Mouse (Mus musculus) liver, embryonic 15.5 days (tissue): Measurements from ENCODE around the gene Colq. TPM values are rescaled to one million over a fixed set of nuclear protein-coding genes. Genes with fewer than 3 reads are reported as not detected.

Experiments used
- ATAC-seq: fragments of 200-750 bp; cut with Nextera tagmentation; 2 replicates; pipeline ENCODE4 v1.8.0; 2017; ENCODE audit warnings: moderate number of reproducible peaks, mild to moderate bottlenecking, moderate library complexity; ENCODE audit not compliant: insufficient read depth
- H3K27ac ChIP-seq: fragments of 300-500 bp; sonication (generic); replicated peaks from 2 replicates; pipeline ENCODE4 v1.5.1; 2015; ENCODE audit warnings: mild to moderate bottlenecking, inconsistent platforms
- H3K27me3 ChIP-seq: fragments of 300-500 bp; sonication (generic); 2 replicates; pipeline ENCODE4 v1.6.1; 2015; ENCODE audit warnings: mild to moderate bottlenecking, inconsistent platforms
- H3K36me3 ChIP-seq: fragments of 300-500 bp; sonication (generic); replicated peaks from 2 replicates; pipeline ENCODE4 v1.6.1; 2015; ENCODE audit warnings: moderate library complexity, mild to moderate bottlenecking, inconsistent platforms
- H3K4me1 ChIP-seq: fragments of 300-500 bp; sonication (generic); replicated peaks from 2 replicates; pipeline ENCODE4 v1.6.1; 2015; ENCODE audit warnings: inconsistent platforms
- H3K4me2 ChIP-seq: fragments of 300-500 bp; sonication (generic); 2 replicates; pipeline ENCODE4 v1.6.1; 2015; ENCODE audit warnings: moderate library complexity, mild to moderate bottlenecking, inconsistent platforms
- H3K4me3 ChIP-seq: fragments of 300-500 bp; sonication (generic); replicated peaks from 2 replicates; pipeline ENCODE4 v1.5.1; 2015; ENCODE audit warnings: mild to moderate bottlenecking, inconsistent platforms
- H3K9ac ChIP-seq: fragments of 300-500 bp; sonication (generic); 2 replicates; pipeline ENCODE4 v1.6.1; 2015; ENCODE audit warnings: moderate library complexity, mild to moderate bottlenecking, inconsistent platforms
- H3K9me3 ChIP-seq: fragments of 300-500 bp; sonication (generic); replicated peaks from 2 replicates; pipeline ENCODE4 v1.6.1; 2016; ENCODE audit warnings: inconsistent platforms
- WGBS: fragments of 180-500 bp; shearing (Covaris S2); methylation state at CpG from one replicate; pipeline ENCODE4 v1.1.7; 2015; ENCODE audit warnings: mixed read lengths; ENCODE audit not compliant: insufficient replicate concordance; 5-methylcytosine and 5-hydroxymethylcytosine counted together
- polyA plus RNA-seq: library from polyadenylated mRNA; unstranded; fragments of >200 nt; fragmentation: Nextera tagmentation; extraction: Ambion mirVana; gene quantifications from 2 replicates; pipeline ENCODE4 v1.2.1, GENCODE M21; 2015

The Colq gene
- polyA plus RNA-seq, 1 experiment from 2014 or later: 0.50 TPM

GRCm38 (mm10) chr14:31493901-31494300, 97.2 kb downstream of the Colq start:
- 19% methylated on average over 9 of the region's 9 CpGs for WGBS
- peaks cover 51% of the 10 kb centered on the region for H3K36me3 ChIP-seq

GRCm38 (mm10) chr14:31488055-31488454, 103.1 kb downstream of the Colq start:
- no peak overlapping the region for H3K4me2 ChIP-seq
- H3K27ac ChIP-seq: no peak overlapping the region
- no peak overlapping the region for H3K9ac ChIP-seq
- ATAC-seq: no peak
- H3K27me3 ChIP-seq: no peaks in the 10 kb centered on the region
- no peaks in the 10 kb centered on the region for H3K9me3 ChIP-seq
- 85% methylated on average over 6 of the region's 6 CpGs for WGBS
- peaks cover 7% of the 10 kb centered on the region for H3K4me1 ChIP-seq
- peaks cover 90% of the 10 kb centered on the region for H3K36me3 ChIP-seq
- H3K4me3 ChIP-seq: no peak overlapping the region

More at GRCm38 (mm10) chr14:31493901-31494300, 97.2 kb downstream of the Colq start:
- ATAC-seq: no peak
- peak overlapping the region; percentile 85 for H3K9ac ChIP-seq
- H3K4me3 ChIP-seq: peak overlapping the region; percentile 93
- H3K4me1 ChIP-seq: peaks cover 49% of the 10 kb centered on the region
- H3K27me3 ChIP-seq: no peaks in the 10 kb centered on the region
- no peaks in the 10 kb centered on the region for H3K9me3 ChIP-seq
- H3K4me2 ChIP-seq: peak overlapping the region; percentile 80
- peak overlapping the region; percentile 87 for H3K27ac ChIP-seq

GRCm38 (mm10) chr14:31486465-31486864, 104.7 kb downstream of the Colq start:
- no peak overlapping the region for H3K4me2 ChIP-seq
- no peak overlapping the region for H3K9ac ChIP-seq
- WGBS: 79% methylated on average over 4 of the region's 4 CpGs
- no peak overlapping the region for H3K4me3 ChIP-seq
- no peaks in the 10 kb centered on the region for H3K4me1 ChIP-seq
- H3K9me3 ChIP-seq: no peaks in the 10 kb centered on the region
- peaks cover 92% of the 10 kb centered on the region for H3K36me3 ChIP-seq
- no peak for ATAC-seq
- H3K27me3 ChIP-seq: no peaks in the 10 kb centered on the region
- no peak overlapping the region for H3K27ac ChIP-seq

GRCm38 (mm10) chr14:31482417-31482816, 108.7 kb downstream of the Colq start:
- Histone ChIP-seq H3K27me3 (no peaks in the 10 kb centered on the region), H3K9ac (no peak overlapping the region), H3K4me3 (no peak overlapping the region), H3K9me3 (no peaks in the 10 kb centered on the region), H3K36me3 (peaks cover 96% of the 10 kb centered on the region), H3K27ac (no peak overlapping the region), H3K4me1 (no peaks in the 10 kb centered on the region), H3K4me2 (no peak overlapping the region)
- 65% methylated on average over 5 of the region's 5 CpGs for WGBS
- no peak for ATAC-seq

- Histone ChIP-seq H3K9ac (no peak overlapping the region), H3K27me3 (no peaks in the 10 kb centered on the region), H3K4me3 (no peak overlapping the region), H3K36me3 (0 out of 2 replicates have a peak, but pooled peaks cover 6% of the 10 kb centered on the region), H3K9me3 (no peaks in the 10 kb centered on the region), H3K4me2 (no peak overlapping the region), H3K4me1 (no peaks in the 10 kb centered on the region), H3K27ac (no peak overlapping the region)
- WGBS: 69% methylated on average over 2 of the region's 2 CpGs
- no peak for ATAC-seq
Measured at GRCm38 (mm10) chr14:31473297-31473696, 117.8 kb downstream of the Colq start.

Other genes with a start within 250 kb of the Colq start
- gene Sh3bp5, start 155.3 kb downstream of the Colq start, polyA plus RNA-seq: 16.9 and 21.5 TPM in 2 replicates
- 23.5 and 23.8 TPM in 2 replicates for gene Eaf1, start 96.9 kb downstream of the Colq start, polyA plus RNA-seq
- gene Mettl6, start 96.3 kb downstream of the Colq start, polyA plus RNA-seq: 25.0 and 27.6 TPM in 2 replicates
- 2.9 and 3.6 TPM in 2 replicates for gene Gm49387, start 49.5 kb upstream of the Colq start, polyA plus RNA-seq
- gene Btd, start 49.7 kb upstream of the Colq start, polyA plus RNA-seq: 11.6 and 13.2 TPM in 2 replicates
- gene Hacl1, start 49.9 kb upstream of the Colq start, polyA plus RNA-seq: 11.4 and 12.7 TPM in 2 replicates
- 3.5 and 3.6 TPM in 2 replicates for gene Ankrd28, start 239.3 kb upstream of the Colq start, polyA plus RNA-seq